Mouse (Mus musculus): ENCODE results near the gene Vmn1r14. TPM values are rescaled to one million over a fixed set of nuclear protein-coding genes. Genes with fewer than 3 reads are reported as not detected.
"Not testable (repeated sequence)": the region's sequence is repeated elsewhere in the genome, so short reads cannot be mapped to it uniquely, and the experiment has no call there.

Vmn1r14 gene
- total RNA-seq (2021), result not detected in 2 replicates
- long read RNA-seq, result 0 reads

DNA sequence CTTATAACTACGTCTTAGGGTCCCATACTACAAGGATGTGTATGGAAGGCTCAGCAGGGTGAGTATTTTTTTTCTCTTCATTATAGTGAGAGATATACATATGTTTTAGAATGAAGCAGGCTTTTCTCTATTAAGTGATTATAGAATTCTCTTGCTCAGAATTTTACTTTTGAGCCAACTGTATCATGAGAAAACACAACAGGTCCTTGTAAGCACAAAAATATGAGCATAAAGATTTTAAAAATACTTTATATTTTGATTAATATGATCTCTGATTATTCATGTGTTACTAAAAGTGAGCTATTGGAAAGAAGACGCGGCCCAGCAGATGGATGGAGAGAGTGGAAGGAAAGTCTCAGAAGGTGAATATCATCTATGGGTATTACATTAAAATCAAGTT lies at the start of gene Vmn1r14:
Gene Vmn1r14 (plus strand): TSS at position 301 of the 400 bp plus-strand sequence.
- DNase-seq, result no peak

DNA sequence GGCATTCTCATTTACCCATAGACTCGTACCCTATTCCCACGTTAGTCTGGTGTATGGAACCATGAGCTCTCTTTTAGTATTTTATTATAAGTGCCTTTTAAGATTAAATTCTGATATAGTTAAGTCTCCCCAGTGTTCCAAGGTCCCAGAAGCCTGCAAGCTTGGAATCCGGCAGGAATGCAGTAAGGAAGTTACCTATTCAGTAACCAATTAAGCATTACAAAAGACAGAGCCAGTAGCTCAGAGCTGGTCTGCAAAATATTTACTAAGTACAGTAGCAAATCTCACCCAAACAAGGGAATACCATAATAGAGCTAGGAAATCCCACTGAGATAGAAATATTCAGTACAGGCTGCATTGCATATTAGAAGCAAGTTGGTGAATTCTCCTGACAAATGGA lies 41.5 kb upstream of the Vmn1r14 start:
- DNase-seq, result not testable (repeated sequence)

DNA sequence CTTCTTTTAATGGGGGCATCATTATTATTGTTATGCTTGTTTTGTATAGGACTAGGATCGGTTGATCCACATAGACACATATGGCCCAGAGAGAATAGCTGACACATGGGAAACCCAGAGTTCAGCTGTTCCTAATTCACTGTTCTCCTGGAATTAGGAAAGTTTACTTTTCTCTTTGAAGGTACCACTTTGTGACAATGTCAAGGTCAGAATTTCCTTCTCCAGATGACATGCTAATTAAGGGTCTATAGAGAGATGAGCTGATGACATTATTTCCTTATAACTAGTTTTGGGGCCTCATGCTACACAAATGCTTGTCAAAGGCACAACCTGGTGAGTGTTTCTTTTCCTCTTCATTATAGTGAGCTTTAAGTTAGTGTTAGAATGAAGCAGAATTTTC lies 28.5 kb upstream of the Vmn1r14 start, which contains the start of gene Vmn1r13:
Gene Vmn1r13 (plus strand): TSS at position 301 of the 400 bp plus-strand sequence.
- not testable (repeated sequence) for DNase-seq

DNA sequence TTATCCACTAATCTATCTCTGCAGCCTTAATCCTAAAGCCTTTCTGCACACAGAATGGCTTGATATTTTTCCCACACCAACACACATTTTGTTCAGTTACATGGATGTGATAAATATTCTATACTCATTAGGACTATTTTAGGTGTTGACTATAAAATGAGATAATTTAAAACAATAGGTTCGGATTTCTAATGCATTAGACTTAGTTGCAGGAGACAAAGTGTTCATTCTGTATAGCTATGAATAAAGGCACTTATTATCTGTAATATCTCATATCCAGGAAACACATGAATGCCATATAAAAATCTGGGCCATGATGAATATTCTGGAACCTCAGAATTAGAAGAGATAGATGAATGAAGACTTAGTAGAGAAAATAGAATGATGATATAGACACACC lies 26.2 kb downstream of the Vmn1r14 start, which contains the start of gene Vmn1r15:
Gene Vmn1r15 (plus strand): TSS at position 301 of the 400 bp plus-strand sequence.
- no peak for DNase-seq

DNA sequence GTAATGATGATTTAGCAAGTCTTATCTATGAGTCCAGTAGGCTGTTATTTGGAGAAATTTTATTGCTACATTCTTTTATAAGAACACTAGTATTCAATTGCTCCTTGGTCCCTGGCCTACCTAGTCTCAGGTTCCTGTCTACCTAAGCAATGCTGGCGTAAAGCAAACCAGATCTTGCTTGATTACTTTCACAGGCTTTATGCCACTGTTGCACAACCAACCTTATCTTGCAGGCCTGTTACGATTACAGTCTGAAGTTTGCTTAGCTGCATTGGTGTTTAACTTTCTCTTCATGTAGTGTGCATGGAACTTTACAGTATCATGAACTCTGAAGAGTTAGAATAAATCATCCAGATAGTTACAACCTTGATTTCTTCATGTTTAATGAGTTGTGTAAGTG lies 29.5 kb downstream of the Vmn1r14 start:
- no peak for DNase-seq

DNA sequence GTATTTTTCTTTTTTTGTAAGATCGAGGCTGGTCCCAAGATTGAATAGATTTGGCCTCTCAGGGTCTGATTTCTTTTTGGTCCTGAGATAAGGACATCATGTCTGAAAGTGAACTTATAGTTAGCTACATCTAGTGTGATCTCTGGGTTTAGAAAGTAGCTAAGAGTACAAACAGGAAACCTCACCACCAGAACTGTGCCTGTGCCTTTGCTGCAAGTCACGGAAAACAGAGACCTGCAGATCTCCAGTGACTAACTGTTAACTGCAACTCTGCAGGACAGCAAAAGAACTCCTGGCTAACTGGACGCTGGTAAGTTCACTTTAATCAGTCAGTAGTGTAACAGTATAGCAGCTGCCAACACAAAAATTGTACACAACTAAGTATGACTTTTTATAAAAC lies 40.4 kb downstream of the Vmn1r14 start:
- DNase-seq, result no peak

DNA sequence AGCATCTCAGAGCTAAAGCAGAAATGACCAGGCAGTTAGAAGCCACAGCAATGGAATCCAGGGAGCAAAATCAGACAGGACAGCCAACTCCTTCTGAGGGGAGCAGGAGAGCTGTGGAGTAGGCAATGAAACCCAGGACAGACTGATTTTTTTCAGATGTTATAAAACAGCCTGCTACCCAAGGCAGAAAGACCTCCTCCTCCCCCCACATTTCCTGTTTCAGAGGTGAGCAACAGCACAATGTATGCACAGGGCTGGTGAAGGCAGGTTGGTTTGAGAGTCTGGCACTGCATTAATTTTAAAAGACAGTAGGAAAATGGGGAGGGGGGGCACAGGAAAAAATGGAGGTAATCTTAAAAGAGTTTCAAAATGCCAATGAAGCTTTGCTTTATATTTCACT lies 41.0 kb downstream of the Vmn1r14 start:
- DNase-seq, result no peak

DNA sequence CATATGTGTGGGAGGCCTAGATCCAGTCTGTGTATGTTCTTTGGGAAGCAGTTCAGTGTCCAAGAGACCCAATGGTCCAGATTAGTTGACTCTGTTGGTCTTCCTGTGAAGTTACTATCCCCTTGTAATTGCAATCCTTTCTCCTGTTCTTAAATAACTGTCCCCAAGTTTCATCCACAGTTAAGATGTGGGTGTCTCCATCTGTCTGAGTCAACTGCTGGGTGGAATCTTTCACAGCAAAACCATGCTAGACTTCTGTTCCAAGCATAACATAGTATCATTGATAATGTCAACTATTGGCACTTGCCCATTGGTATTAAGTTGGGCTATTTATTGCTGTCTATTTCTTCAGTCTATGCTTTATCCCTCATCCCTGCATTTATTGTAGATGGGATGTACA lies 47.5 kb downstream of the Vmn1r14 start:
- no peak for DNase-seq

Other genes starting within 250 kb of the Vmn1r14 start
- gene Vmn1r6, start 234.4 kb upstream of the Vmn1r14 start, total RNA-seq (2021), result not detected in 2 replicates
- gene Vmn1r7, start 206.4 kb upstream of the Vmn1r14 start, total RNA-seq (2021), result not detected in 2 replicates
- gene Vmn1r8, start 199.4 kb upstream of the Vmn1r14 start, total RNA-seq (2021), result not detected in 2 replicates
- gene Vmn1r9, start 164.9 kb upstream of the Vmn1r14 start, total RNA-seq (2021), result not detected in 2 replicates
- not detected in 2 replicates for gene Vmn1r10, start 122.2 kb upstream of the Vmn1r14 start, total RNA-seq (2021)
- gene Vmn1r11, start 98.2 kb upstream of the Vmn1r14 start, total RNA-seq (2021), result not detected in 2 replicates
- gene Vmn1r12, start 74.8 kb upstream of the Vmn1r14 start, total RNA-seq (2021), result not detected in 2 replicates
- gene Vmn1r13, start 28.4 kb upstream of the Vmn1r14 start, total RNA-seq (2021), result not detected in 2 replicates
- not detected in 2 replicates for gene Vmn1r15, start 26.3 kb downstream of the Vmn1r14 start, total RNA-seq (2021)
- not detected in 2 replicates for gene Vmn1r16, start 97.8 kb downstream of the Vmn1r14 start, total RNA-seq (2021)
- gene Vmn1r17, start 132.0 kb downstream of the Vmn1r14 start, total RNA-seq (2021), result not detected in 2 replicates
- gene Vmn1r18, start 164.1 kb downstream of the Vmn1r14 start, total RNA-seq (2021), result not detected in 2 replicates
- not detected in 2 replicates for gene Vmn1r19, start 172.1 kb downstream of the Vmn1r14 start, total RNA-seq (2021)
- not detected in 2 replicates for gene Vmn1r20, start 197.2 kb downstream of the Vmn1r14 start, total RNA-seq (2021)